Mouse (Mus musculus) MN1 (cell line): ENCODE measurements around the gene Mark1.
A peak's percentile ranks its signal among the peaks of the same experiment; 100 is the strongest.

ENCODE experiments used
- DNase-seq: peaks from one replicate; pipeline ENCODE4 v3.0.0-alpha.2; 2016; ENCODE audit warnings: low spot score

Mark1 gene

GRCm38 (mm10) chr1:184886160-184886559 lies 113.2 kb downstream of the Mark1 start:
- DNase-seq, result no peak

GRCm38 (mm10) chr1:184882281-184883268 lies 116.8 kb downstream of the Mark1 start, which contains the start of gene C130074G19Rik:
TSS of gene C130074G19Rik (minus strand) at chr1:184883218.
- DNase-seq, result no peak

- DNase-seq, result no peak
Observed at GRCm38 (mm10) chr1:184881861-184882260, 117.5 kb downstream of the Mark1 start.

GRCm38 (mm10) chr1:184881211-184881610 lies 118.2 kb downstream of the Mark1 start:
- no peak for DNase-seq

- no peak for DNase-seq
Observed at GRCm38 (mm10) chr1:184878860-184879259, 120.5 kb downstream of the Mark1 start.

GRCm38 (mm10) chr1:184877306-184877705 lies 122.1 kb downstream of the Mark1 start:
- no peak for DNase-seq

GRCm38 (mm10) chr1:184873910-184874309 lies 125.5 kb downstream of the Mark1 start:
- DNase-seq, result no peak

- DNase-seq, result no peak
Observed at GRCm38 (mm10) chr1:184872069-184872819, 127.1 kb downstream of the Mark1 start.

- no peak for DNase-seq
Observed at GRCm38 (mm10) chr1:184871506-184871905, 127.9 kb downstream of the Mark1 start.

- DNase-seq, result no peak
Observed at GRCm38 (mm10) chr1:184870646-184871385, 128.6 kb downstream of the Mark1 start.

- DNase-seq, result peak; percentile 18
Observed at GRCm38 (mm10) chr1:184869939-184870565, 129.3 kb downstream of the Mark1 start.

- DNase-seq, result no peak
Observed at GRCm38 (mm10) chr1:184867640-184868120, 131.7 kb downstream of the Mark1 start.

GRCm38 (mm10) chr1:184864381-184864801 lies 135.0 kb downstream of the Mark1 start:
- DNase-seq, result no peak

GRCm38 (mm10) chr1:184862636-184863035 lies 136.7 kb downstream of the Mark1 start:
- no peak for DNase-seq

GRCm38 (mm10) chr1:184861551-184861950 lies 137.8 kb downstream of the Mark1 start:
- DNase-seq, result no peak

- no peak for DNase-seq
Observed at GRCm38 (mm10) chr1:184860276-184860675, 139.1 kb downstream of the Mark1 start.

GRCm38 (mm10) chr1:184858253-184858652 lies 141.1 kb downstream of the Mark1 start:
- no peak for DNase-seq

- DNase-seq, result no peak
Observed at GRCm38 (mm10) chr1:184857216-184857615, 142.2 kb downstream of the Mark1 start.

GRCm38 (mm10) chr1:184853922-184854321 lies 145.4 kb downstream of the Mark1 start:
- DNase-seq, result no peak

GRCm38 (mm10) chr1:184853339-184853738 lies 146.0 kb downstream of the Mark1 start:
- peak; percentile 64 for DNase-seq
